Mouse (Mus musculus): ENCODE measurements around the gene Wnt8b.

The Wnt8b gene

GRCm38 (mm10) chr19:44493128-44493527 lies at the start of gene Wnt8b:
Gene Wnt8b (plus strand): TSS chr19:44493472.
- DNase-seq = no peak

- no peak for DNase-seq
These were observed 47.5 kb upstream of the Wnt8b start for GRCm38 (mm10) chr19:44445755-44446154.

GRCm38 (mm10) chr19:44447927-44448326 lies 45.3 kb upstream of the Wnt8b start:
- DNase-seq = no peak

- no peak for DNase-seq
These were observed 38.4 kb upstream of the Wnt8b start for GRCm38 (mm10) chr19:44454862-44455261.

- DNase-seq = peak; percentile 32 to 60
These were observed 37.9 kb upstream of the Wnt8b start for GRCm38 (mm10) chr19:44455356-44455755.

GRCm38 (mm10) chr19:44457359-44458055 lies 35.8 kb upstream of the Wnt8b start:
- no peak for DNase-seq

GRCm38 (mm10) chr19:44458696-44459095 lies 34.6 kb upstream of the Wnt8b start:
- peak; percentile 8 to 45 for DNase-seq

- DNase-seq = no peak
These were observed 32.8 kb upstream of the Wnt8b start for GRCm38 (mm10) chr19:44460441-44460840.

GRCm38 (mm10) chr19:44461500-44461899 lies 31.8 kb upstream of the Wnt8b start:
- DNase-seq = no peak

GRCm38 (mm10) chr19:44462141-44462540 lies 31.1 kb upstream of the Wnt8b start:
- DNase-seq = no peak

GRCm38 (mm10) chr19:44465960-44466525 lies 27.2 kb upstream of the Wnt8b start:
- DNase-seq = peak in 1 of 2 experiments; percentile 5

GRCm38 (mm10) chr19:44474158-44474557 lies 19.1 kb upstream of the Wnt8b start:
- DNase-seq = peak; percentile 84 to 87

GRCm38 (mm10) chr19:44475268-44475667 lies 18.0 kb upstream of the Wnt8b start:
- DNase-seq = no peak

GRCm38 (mm10) chr19:44476541-44476940 lies 16.7 kb upstream of the Wnt8b start:
- DNase-seq = peak in 1 of 2 experiments; percentile 29

GRCm38 (mm10) chr19:44487266-44487665 lies 6.0 kb upstream of the Wnt8b start:
- DNase-seq = peak; percentile 60 to 72

- no peak for DNase-seq
These were observed 3.2 kb downstream of the Wnt8b start for GRCm38 (mm10) chr19:44496511-44496910.

- DNase-seq = no peak
These were observed 3.7 kb downstream of the Wnt8b start for GRCm38 (mm10) chr19:44496941-44497340.

- no peak for DNase-seq
These were observed 5.7 kb downstream of the Wnt8b start for GRCm38 (mm10) chr19:44498936-44499335.

- DNase-seq = no peak
These were observed 7.0 kb downstream of the Wnt8b start for GRCm38 (mm10) chr19:44500240-44500639.

- no peak for DNase-seq
These were observed 8.7 kb downstream of the Wnt8b start for GRCm38 (mm10) chr19:44501925-44502324.

GRCm38 (mm10) chr19:44502741-44503140 lies 9.5 kb downstream of the Wnt8b start:
- no peak for DNase-seq

- peak in 1 of 2 experiments; percentile 39 for DNase-seq
These were observed 17.4 kb downstream of the Wnt8b start for GRCm38 (mm10) chr19:44510534-44511175.

GRCm38 (mm10) chr19:44511451-44512231 lies 18.4 kb downstream of the Wnt8b start:
- peak; percentile 25 to 79 for DNase-seq

All from kidney, postnatal 25 days (tissue).